Mouse (Mus musculus) forelimb bud, embryonic 11.5 days (tissue): ENCODE data around the gene Akap6.

ENCODE experiments used
- DNase-seq: peaks from one replicate; pipeline ENCODE4 v3.0.0-alpha.2; 2012; ENCODE audit warnings: low read depth, low spot score

Akap6 gene

DNA sequence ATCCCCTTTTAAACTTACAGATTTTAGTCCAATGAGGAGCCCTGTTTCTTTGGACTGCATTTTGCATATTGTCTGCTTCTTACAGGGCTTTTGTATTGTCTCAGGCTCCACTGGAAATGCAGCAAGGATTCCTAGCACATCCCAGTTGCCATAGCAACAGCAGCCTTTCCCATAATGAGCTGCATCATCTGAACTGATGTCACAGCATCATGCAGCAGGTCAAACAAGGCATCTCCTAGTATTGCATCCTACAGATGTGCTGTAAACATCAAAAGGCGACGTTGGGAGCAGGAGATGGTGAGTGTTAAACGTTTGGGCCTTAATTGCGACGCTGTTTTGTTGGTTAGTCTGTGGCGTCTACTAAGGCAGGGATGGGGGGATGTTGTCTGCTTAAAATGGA is at the start of gene Akap6:
Gene Akap6 (plus strand): TSS at position 238 of the 400 bp plus-strand sequence.
- DNase-seq, result peak; percentile 43

DNA sequence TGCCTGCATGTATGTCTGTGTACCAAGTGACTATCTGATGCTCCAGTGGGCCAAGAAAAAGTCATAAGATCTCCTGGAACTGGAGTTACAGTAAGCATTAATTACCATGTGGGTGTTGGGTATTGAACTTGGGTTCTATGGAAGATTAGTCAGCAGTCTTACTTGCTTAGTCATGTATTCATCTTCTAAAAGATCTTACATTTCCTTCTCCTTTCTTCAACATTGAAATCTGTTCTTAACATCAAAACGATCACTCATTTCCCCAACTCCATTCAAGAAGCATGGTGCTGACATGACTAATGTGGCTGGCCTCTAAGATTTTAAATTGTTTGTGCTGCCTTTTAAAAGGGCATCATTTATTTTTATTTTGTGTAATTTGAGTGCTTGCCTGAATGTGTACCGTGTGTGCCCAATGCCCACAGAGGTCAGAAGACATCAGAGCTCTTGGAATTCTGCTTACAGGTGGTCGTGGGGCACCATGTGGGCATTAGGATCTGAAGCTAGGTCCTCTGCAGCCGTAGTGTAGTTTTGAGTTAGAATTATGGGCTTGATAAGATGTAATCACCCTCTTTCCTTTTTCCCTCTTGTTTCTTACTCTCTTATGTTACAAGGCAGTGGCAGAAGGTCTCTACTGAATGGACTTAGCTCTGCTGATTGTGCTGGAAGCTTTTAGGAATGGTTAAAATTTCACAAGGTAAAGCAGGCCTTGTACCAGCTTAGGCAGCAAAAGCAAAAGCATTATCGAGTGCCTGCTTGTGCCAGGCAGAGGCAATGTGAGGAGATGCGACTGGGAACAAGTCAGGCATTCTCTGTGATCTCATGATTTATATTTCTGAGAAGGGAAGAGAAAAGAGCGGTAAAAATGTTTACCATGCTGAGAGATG is 36.0 kb upstream of the Akap6 start:
- DNase-seq, result no peak

DNA sequence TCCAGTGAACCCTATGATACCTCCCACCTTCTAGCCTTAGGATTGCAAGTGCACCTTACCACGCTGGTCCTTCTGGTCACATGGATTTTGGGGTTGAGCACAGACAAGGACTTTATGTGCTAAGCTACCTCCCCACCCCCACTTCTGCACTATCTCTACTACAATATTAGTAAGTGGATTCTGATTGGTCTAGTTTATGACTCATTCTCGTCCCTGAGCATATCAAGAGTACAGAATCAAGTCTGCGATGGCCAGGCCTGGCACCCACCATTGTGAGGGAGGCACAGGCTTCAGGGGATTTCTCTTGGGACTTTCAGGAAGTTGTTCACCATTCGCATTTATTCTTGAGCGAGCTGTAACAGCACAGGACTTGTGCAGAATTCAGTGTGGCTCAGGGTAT is 34.2 kb upstream of the Akap6 start:
- no peak for DNase-seq

DNA sequence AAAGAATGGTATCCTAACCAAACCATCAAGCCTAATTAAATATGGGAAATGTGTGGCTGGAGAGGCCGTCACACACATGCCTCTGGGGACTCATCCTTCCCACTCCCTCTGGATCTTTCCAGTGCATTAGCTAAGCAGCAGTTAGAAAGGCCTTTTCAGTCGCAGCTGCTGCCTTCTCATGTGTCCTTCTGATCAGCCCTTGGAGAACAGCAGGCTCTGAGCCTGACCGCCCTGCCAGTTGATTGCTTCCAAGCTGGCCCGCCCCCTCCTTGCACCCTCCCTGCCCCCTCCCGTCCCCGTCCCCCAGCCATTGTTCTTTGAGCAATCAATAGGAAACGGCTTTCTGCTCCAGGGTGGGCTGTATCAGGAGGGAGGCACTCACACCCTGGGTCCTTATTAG is 27.7 kb upstream of the Akap6 start:
- peak; percentile 48 for DNase-seq

DNA sequence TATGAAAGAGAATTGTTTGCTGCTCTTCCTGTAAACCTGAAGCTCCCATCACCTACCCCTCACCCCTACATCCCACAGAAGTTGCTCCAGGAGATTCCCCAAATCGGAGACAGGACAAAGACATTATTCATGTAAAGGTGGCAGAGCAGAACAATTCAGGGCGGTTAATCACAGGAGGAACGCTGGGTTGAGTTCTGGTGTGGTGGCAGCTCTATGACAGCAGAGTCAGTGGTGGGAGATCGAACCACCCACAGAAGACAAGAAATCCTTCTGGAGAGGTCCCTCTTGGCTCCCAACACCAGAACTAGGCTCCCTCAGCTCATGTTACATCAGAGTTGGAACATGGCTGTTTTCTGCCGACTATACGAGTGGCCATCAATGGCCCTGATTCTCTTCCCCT is 27.2 kb upstream of the Akap6 start:
- no peak for DNase-seq

DNA sequence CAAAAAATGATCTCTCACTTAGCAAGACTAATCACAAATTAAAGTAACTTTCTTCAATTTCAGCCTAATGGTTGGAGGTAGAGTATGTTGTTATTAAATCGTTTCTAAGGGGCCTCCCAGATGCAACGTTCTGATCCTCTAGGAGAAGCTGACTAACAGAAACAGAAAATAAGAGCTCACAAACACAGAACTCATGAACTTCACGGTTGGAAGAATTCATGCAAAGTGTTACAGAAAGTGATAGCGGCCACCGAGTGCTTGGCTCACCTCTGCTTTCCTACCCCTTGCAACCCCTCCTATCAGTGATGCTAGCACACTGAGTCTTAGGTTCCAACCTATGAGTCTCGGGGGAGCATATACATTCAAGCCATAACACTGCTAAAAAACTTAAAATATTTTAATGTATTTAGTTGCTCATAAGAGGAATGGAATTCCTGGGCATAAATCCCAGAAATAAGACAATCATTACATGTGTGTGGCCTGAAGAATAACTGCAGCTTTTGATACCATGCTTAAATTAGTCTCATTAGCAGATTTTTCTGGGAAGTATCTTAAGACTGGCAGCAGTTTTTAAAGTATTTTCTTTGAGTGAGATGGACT is 25.7 kb upstream of the Akap6 start:
- no peak for DNase-seq

DNA sequence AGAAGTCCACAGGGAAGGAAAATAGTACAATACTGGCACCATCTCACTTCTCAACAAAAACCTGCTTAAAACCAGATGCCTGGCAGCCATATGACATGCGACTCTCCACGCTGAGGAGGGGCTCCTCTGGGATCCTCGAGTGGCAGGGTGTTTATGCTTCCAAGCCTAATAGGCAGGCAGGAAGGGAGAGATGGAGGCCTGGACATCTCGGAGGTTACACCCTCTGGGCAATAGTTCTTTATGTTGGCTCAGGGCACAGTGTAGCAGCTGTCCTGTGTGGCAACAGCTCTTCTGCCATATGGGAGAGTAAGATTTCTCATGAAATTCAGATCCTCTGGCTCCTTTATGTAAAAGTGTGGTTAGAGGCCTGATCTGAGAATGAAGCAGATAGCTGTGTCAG is 24.2 kb upstream of the Akap6 start:
- no peak for DNase-seq

DNA sequence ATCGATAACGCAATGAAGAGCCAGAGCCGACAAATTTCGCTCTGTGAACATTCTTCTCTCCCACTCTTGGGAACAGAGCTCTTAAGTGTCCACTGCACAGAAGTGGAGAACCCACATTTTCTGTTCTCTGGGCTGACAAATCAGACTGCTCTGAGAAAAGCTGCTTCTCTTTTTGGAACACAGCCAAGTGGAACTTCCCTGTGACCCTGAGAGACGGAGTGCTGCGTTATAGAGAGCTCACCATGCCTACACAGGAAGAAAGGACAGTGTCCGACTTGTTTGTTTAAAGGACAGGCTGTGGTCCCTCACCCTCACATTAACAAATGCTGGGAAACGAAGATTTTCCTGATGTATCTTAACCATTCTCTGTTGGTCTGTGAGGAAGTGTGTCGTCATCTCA is 11.8 kb upstream of the Akap6 start:
- no peak for DNase-seq

DNA sequence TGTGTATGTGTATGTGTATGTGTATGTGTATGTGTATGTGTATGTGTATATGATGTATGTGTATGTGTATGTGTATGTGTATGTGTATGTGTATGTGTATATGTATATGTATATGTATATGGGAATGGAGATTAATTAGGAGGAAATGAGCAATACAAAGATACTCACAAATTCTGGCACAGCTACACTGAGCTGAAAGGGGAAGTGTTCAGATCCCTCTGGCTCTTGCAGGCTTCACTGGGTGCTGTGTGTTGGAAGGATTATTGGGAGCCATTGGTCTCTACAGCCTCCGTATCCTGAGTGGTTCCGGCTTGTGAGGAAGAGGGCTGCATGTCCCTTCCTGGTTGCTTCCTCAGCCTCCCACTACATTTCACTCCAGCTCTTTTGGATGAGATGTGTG is 10.5 kb upstream of the Akap6 start:
- no peak for DNase-seq

DNA sequence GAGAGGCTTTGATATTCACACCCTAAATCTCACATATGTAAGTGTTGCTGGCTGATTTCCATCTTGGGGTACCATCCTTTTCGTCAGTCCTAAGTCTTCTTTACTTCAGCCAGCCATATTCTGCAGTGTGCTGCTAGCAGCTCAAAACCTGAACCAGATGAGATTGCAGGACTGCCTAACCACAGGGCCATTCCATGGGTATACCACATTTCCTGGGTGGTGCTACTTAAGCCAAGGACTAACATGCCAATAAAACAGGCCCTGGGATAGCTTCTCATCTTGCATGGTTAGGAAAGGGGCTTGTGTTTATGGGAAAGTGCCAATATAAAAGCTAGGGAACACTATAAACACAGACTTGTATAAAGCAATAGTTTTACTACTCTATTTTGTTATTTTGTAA is 7.6 kb upstream of the Akap6 start:
- DNase-seq, result no peak

DNA sequence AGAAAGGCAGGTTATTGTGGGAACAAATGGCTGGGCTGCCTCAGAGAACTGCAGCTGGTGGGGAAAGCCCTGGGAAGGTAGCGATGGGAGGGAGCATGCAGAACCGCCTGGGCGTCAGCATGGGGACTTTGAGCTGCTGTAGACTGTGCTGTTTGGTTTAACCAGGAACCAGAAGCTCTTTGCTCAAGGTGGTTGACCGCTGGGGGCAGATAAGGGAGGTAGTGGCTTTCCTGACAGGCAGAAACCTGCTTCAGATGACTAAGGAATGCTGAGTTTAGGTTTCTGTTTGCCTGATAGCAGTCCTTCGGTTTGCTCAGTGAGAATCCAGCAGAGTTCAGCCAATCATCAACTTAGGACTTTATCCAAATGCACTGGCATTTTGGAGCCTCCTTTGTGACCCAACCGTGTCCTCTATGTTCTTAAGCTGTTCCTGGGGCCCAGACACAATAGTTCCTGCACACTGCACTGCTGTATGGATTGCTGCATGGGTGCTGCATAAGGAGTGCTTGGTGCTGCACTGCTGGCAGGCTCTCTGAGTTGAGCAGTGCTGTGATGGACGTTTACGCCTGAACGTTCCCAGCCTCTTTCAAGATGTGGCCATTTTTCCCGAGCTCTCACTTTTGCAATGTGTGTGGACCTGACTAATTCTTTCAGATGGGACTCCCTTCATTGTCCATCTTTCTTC is 6.8 kb upstream of the Akap6 start:
- DNase-seq, result no peak

DNA sequence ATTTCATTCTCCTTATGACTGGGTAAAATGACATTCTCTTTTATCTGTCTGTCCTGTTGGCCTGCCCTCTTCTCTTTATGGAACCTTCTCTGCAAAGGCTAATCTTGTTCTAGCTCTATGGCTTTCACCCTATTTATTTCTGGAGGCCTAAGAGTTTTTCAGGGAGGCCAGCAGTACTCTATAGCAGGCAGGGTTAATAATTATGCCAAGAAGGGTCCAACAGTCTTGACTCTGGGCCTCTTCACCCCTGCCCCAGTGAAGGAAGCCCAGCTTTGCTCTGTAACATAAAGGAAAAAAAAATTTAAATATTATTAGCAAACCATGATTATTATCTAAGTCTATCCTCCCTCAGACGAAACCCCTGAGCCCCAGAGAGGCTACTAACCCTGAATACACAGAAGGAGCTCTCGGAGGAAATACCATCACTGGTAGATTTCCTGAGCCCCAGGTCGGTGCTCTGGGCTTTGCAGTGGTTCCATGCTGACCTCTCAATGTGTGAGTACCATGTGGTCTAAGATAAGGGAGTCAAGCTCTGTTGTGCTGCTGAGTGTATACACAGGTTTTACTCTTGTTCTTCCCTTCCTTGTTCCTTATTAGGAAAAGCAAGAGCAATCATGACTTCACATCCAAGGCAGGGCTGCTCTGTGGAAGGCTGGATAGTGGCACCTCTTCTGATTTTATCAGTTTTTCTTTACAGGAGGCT is 1.6 kb upstream of the Akap6 start:
- DNase-seq, result no peak

DNA sequence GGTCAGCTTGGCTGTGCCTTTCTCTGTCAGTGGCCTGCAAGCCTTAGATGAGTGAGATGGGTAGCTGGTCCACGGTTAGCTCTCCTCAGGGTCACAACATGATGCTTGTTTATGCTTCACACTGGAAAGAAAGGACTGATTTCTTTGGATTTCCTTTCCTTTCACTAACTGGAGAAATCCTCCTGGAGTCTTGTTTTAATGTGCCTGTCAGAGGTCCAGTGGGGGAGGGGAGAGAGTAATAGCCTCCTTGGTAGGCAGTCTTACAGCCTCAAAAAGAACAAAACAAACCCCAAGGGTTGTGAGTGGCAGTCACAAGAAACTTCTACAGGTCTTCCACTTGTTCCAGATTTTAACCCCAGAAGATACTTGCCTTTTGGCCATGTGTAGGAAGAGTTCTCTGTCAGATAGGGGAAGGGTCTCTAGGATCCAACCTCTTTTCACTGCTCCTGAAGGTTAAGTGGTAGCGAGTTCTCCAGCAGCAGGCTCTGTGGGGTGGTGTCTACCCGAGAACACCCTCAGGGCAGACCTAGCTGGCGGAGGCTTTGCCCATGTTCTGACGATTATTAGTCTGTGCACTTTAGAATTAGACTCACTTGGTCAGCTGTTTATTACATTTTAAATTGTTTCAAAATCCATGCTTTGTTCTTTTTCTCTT is 780 bp upstream of the Akap6 start:
- no peak for DNase-seq

DNA sequence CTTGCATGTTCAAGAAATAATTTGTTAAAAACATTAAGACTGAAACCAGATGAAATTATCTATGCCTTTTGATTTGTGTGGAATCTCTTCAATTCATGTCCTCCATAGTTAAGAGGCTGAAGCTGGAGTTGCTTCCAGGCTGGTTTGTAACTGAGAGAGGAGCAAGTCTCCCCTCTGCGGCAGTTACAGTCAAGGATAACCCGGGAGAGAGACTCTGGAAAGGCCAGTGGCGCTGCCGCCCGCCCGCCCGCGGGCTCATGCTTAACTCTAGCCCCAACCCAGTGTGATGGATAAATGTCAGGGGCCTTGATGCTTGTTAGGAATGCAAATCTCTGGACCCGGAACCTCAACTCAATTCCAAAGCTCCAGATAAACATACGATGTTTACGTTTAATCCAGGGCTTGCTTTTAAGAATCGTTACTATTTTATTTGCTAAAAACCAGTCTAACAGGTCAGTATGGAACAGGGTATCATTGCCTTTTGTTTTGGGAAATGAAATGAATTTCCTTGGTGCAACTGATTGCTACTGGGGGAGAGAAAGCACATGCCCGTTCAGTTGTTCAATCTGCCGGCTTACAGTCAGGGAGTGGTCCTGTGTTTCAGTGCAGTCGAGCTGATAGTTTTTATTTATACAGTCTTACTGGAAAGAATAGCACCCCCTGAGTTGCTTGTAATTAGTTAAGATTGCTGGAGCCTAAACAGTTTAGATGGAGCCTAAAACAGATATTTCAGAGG is 946 bp downstream of the Akap6 start:
- no peak for DNase-seq

DNA sequence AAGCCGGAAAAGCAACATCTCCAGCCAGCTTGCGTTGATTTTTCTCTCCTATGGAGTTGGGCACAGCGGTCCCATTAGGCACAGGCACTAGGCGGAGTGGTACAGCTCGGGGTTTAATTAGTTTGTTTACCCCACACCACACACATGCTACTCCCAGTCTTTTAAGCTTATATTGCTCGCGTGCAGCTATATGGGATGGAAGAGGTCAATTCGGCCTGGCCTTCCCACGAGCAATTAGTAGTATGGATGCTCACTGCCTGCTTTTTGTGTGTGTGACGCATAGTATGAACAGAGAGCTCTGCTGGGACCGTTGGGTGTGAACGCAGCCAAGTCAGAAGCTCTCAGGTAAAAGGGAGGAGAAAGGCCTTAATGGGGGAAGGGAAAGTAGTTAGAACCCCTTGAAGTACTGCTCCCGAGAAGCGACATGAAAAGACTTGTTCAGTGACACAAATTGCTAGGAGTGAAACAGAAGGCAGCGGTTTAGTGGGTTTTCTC is 1.6 kb downstream of the Akap6 start:
- peak; percentile 38 for DNase-seq

DNA sequence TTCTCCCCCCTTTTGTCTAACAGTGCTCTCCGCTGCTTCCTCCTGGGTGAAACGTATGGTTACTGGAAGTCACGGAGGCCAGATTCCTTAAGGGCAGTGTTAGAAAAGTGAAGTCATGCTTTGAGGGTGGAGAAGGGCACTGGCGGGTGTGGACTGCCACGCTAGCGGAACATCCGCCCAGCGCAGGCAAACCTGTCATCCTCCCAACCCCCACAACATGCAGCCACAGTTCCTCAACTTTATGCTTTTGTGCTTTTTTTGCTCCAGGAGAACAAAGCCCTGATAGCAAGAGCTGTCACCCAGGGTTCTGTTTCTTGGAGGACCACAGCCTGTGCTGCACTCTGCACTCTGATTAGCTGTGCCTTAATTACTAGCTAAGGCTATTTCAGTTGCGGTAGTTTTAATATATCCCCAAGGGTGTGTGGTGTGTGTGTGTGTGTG is 2.0 kb downstream of the Akap6 start:
- DNase-seq, result no peak

DNA sequence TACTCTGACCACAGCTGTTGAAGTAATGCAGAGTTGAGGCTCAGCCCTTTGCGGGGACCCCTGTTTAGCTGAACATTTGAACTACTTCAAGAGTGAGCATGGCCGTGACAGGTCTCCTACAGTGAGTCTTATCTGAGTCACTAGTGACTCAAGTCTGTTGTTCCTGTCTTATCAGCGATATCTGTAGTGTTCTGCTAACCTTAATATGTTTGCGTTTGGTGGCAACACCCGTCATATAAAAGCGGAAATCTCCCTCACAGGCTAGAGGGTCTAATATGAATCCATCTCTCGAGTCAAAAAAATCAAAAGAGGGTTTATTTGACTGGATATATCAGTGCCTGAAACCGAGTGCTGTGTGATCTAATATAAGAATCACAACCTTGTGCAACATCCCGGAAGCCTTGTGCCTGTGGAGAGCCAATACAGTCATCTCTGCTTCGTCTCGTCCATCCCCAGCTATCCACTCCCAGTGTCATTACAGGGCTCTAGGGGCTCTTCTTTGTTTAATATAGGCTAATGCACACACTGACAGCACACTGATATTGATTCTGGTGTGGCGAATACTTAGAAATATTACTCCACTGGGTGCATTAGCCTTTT is 3.3 kb downstream of the Akap6 start:
- no peak for DNase-seq

DNA sequence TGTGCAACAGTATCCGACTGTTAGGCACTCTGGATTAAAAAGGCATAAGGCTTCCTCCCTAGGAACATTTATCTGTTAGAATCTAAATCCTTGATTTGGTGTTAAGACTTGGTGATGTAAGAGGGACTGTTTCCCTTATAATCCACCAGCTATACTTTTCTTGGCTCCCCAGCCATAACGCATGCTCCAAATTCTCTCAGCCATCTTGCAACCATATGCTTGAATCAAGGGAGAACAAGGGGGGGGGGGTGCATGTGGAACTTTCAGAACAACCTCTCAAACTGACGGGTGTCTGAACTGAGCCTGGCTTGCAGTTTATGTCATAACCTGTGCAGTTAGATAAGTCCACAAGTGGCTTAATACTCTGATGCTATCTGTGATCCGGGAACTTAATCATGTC is 4.9 kb downstream of the Akap6 start:
- no peak for DNase-seq

DNA sequence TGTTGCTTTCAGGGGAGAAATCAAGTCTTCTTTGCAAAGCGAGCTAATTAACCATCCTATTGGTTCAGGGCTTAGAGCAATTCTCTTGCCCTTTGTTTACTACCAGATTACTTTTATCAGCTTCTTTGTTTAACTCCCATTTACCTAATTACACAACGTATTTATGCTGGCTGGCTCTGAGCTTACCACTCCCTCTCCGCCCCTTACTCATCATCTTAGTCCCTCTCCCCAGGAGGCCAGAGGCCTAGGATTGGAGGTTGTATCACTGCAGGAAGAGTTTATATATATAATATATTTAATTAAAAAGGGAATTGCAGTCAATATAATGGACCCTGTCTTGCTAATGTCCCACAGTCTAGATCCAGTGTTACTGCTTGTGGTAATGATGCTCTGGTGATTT is 5.6 kb downstream of the Akap6 start:
- DNase-seq, result no peak

DNA sequence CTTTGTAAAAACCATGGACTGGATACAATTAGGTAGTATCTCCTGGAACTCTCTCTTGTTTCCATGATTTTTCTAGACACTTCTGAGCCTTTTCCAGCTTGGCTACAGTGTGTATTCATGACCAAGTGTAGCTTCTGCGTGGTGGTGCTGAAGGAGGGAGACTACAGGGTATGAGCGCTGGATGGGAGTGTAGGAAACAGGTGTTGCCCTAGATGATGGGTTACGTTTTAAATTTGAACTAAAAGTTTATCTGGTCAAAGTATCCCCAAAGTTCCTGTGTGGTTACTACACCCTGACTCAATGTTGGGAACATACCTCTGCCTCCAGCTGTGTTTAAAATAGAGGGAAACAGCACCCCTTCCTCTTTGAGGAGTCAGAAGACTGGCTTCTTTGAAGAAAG is 12.2 kb downstream of the Akap6 start:
- DNase-seq, result no peak
